Mouse (Mus musculus) forebrain, embryonic 14.5 days (tissue): ENCODE measurements around the gene Dut. TPM values are rescaled to one million over a fixed set of nuclear protein-coding genes. Genes with fewer than 3 reads are reported as not detected.

ENCODE experiments used
- ATAC-seq: fragments of 200-750 bp; cut with Nextera tagmentation; 2 replicates; pipeline ENCODE4 v1.8.0; 2017; ENCODE audit warnings: mild to moderate bottlenecking, moderate library complexity
- DNase-seq: peaks from one replicate; pipeline ENCODE4 v3.0.0-alpha.2; 2015; ENCODE audit warnings: low spot score
- H3K27ac ChIP-seq: fragments of 300-500 bp; sonication (generic); 2 replicates; pipeline ENCODE4 v1.5.1; 2014; ENCODE audit warnings: low read depth, mild to moderate bottlenecking, control low read depth, low read length, moderate library complexity
- H3K27me3 ChIP-seq: fragments of 300-500 bp; sonication (generic); replicated peaks from 2 replicates; pipeline ENCODE4 v1.6.1; 2014; ENCODE audit warnings: low read length, control low read depth, mixed read lengths; ENCODE audit not compliant: control insufficient read depth, insufficient read depth
- H3K36me3 ChIP-seq: fragments of 300-500 bp; sonication (generic); 2 replicates; pipeline ENCODE4 v1.6.1; 2014; ENCODE audit warnings: low read length, control low read depth; ENCODE audit not compliant: control insufficient read depth, insufficient read depth
- H3K4me1 ChIP-seq: fragments of 300-500 bp; sonication (generic); 2 replicates; pipeline ENCODE4 v1.6.1; 2014; ENCODE audit warnings: antibody characterized with exemption, low read length, control low read depth; ENCODE audit not compliant: control insufficient read depth, insufficient read depth
- H3K4me2 ChIP-seq: fragments of 300-500 bp; sonication (generic); 2 replicates; pipeline ENCODE4 v1.6.1; 2014; ENCODE audit warnings: mild to moderate bottlenecking, control low read depth, low read length
- H3K4me3 ChIP-seq: fragments of 300-500 bp; sonication (generic); 2 replicates; pipeline ENCODE4 v1.5.1; 2014; ENCODE audit warnings: low read depth, low read length, control low read depth
- H3K9ac ChIP-seq: fragments of 300-500 bp; sonication (generic); 2 replicates; pipeline ENCODE4 v1.6.1; 2014; ENCODE audit warnings: mild to moderate bottlenecking, low read length, control low read depth, moderate library complexity
- H3K9me3 ChIP-seq: fragments of 300-500 bp; sonication (generic); replicated peaks from 2 replicates; pipeline ENCODE4 v1.6.1; 2016; ENCODE audit warnings: low read length, control low read depth, mixed read lengths; ENCODE audit not compliant: control insufficient read depth
- WGBS: fragments of 180-500 bp; shearing (Covaris S2); extraction: QIAGEN DNeasy Blood & Tissue Kit; methylation state at CpG from one replicate; pipeline ENCODE4 v1.1.7; 2014; 5-methylcytosine and 5-hydroxymethylcytosine counted together
- polyA plus RNA-seq: library from polyadenylated mRNA; unstranded; fragments of >200 nt; fragmentation: Nextera tagmentation; extraction: Ambion mirVana; gene quantifications from 2 replicates; pipeline ENCODE4 v1.2.1, GENCODE M21; 2014

Gene Dut
- polyA plus RNA-seq, 1 experiment from 2014 or later, result 151 TPM

GRCm38 (mm10) chr2:125291101-125291500 is 44.1 kb downstream of the Dut start:
- H3K27me3 ChIP-seq, result no peaks in the 10 kb centered on the region
- no peak overlapping the region for H3K4me2 ChIP-seq
- ATAC-seq, result no peak
- no peaks in the 10 kb centered on the region for H3K9me3 ChIP-seq
- WGBS, result 92% methylated on average over 1 of the region's 1 CpGs
- H3K4me3 ChIP-seq, result no peak overlapping the region
- no peak overlapping the region for H3K27ac ChIP-seq
- H3K36me3 ChIP-seq, result no peaks in the 10 kb centered on the region
- H3K4me1 ChIP-seq, result 0 out of 2 replicates have a peak, but pooled peaks cover 2% of the 10 kb centered on the region
- no peak overlapping the region for H3K9ac ChIP-seq
- DNase-seq, result no peak

GRCm38 (mm10) chr2:125292616-125293015 is 45.6 kb downstream of the Dut start:
- 91% methylated on average over 7 of the region's 7 CpGs for WGBS
- DNase-seq (no peak), ATAC-seq (no peak)
- H3K27me3 ChIP-seq, result no peaks in the 10 kb centered on the region
- H3K9me3 ChIP-seq, result no peaks in the 10 kb centered on the region
- H3K4me2 ChIP-seq, result no peak overlapping the region
- no peak overlapping the region for H3K27ac ChIP-seq
- no peak overlapping the region for H3K9ac ChIP-seq
- no peak overlapping the region for H3K4me3 ChIP-seq
- no peaks in the 10 kb centered on the region for H3K36me3 ChIP-seq
- H3K4me1 ChIP-seq, result 0 out of 2 replicates have a peak, but pooled peaks cover 2% of the 10 kb centered on the region

- Histone ChIP-seq H3K27ac (no peak overlapping the region), H3K36me3 (no peaks in the 10 kb centered on the region), H3K9ac (no peak overlapping the region), H3K4me3 (no peak overlapping the region), H3K4me2 (no peak overlapping the region), H3K4me1 (0 out of 2 replicates have a peak, but pooled peaks cover 2% of the 10 kb centered on the region), H3K27me3 (no peaks in the 10 kb centered on the region), H3K9me3 (no peaks in the 10 kb centered on the region)
- WGBS, result 90% methylated on average over 5 of the region's 5 CpGs
- ATAC-seq (no peak), DNase-seq (no peak)
These were observed 47.0 kb downstream of the Dut start for GRCm38 (mm10) chr2:125293969-125294491.

GRCm38 (mm10) chr2:125295526-125295925 is 48.5 kb downstream of the Dut start:
- 0 out of 2 replicates have a peak, but pooled peaks cover 2% of the 10 kb centered on the region for H3K4me1 ChIP-seq
- no peaks in the 10 kb centered on the region for H3K36me3 ChIP-seq
- DNase-seq (no peak), ATAC-seq (no peak)
- H3K27me3 ChIP-seq, result no peaks in the 10 kb centered on the region
- H3K4me3 ChIP-seq, result no peak overlapping the region
- H3K27ac ChIP-seq, result no peak overlapping the region
- WGBS, result 91% methylated on average over 3 of the region's 3 CpGs
- no peak overlapping the region for H3K9ac ChIP-seq
- no peaks in the 10 kb centered on the region for H3K9me3 ChIP-seq
- H3K4me2 ChIP-seq, result no peak overlapping the region

GRCm38 (mm10) chr2:125298841-125299240 is 51.9 kb downstream of the Dut start:
- DNase-seq, result no peak
- H3K4me3 ChIP-seq, result no peak overlapping the region
- no peaks in the 10 kb centered on the region for H3K27me3 ChIP-seq
- H3K36me3 ChIP-seq, result peaks cover 7% of the 10 kb centered on the region; the same call in 1 of the 2 replicates
- no peak overlapping the region for H3K9ac ChIP-seq
- no peak overlapping the region for H3K4me2 ChIP-seq
- H3K9me3 ChIP-seq, result no peaks in the 10 kb centered on the region
- no peaks in the 10 kb centered on the region for H3K4me1 ChIP-seq
- no peak for ATAC-seq
- WGBS, result 91% methylated on average over 1 of the region's 1 CpGs
- no peak overlapping the region for H3K27ac ChIP-seq

GRCm38 (mm10) chr2:125301877-125302624 is 55.1 kb downstream of the Dut start:
- Histone ChIP-seq H3K4me1 (no peaks in the 10 kb centered on the region), H3K4me2 (no peak overlapping the region), H3K27me3 (no peaks in the 10 kb centered on the region), H3K36me3 (peaks cover 7% of the 10 kb centered on the region; the same call in 1 of the 2 replicates), H3K9ac (no peak overlapping the region), H3K9me3 (no peaks in the 10 kb centered on the region), H3K27ac (no peak overlapping the region), H3K4me3 (no peak overlapping the region)
- ATAC-seq (no peak), DNase-seq (peak; percentile 33)
- 55% methylated on average over 9 of the region's 9 CpGs for WGBS

- Histone ChIP-seq H3K27me3 (no peaks in the 10 kb centered on the region), H3K9me3 (no peaks in the 10 kb centered on the region), H3K4me3 (no peak overlapping the region), H3K27ac (no peak overlapping the region), H3K4me1 (no peaks in the 10 kb centered on the region), H3K36me3 (peaks cover 7% of the 10 kb centered on the region; the same call in 1 of the 2 replicates), H3K9ac (no peak overlapping the region), H3K4me2 (no peak overlapping the region)
- no peak for DNase-seq
- no peak for ATAC-seq
- WGBS, result 91% methylated on average over 8 of the region's 8 CpGs
These were observed 55.6 kb downstream of the Dut start for GRCm38 (mm10) chr2:125302625-125302924.

- DNase-seq (no peak), ATAC-seq (no peak)
- H3K4me1 ChIP-seq, result no peaks in the 10 kb centered on the region
- no peak overlapping the region for H3K4me3 ChIP-seq
- H3K9me3 ChIP-seq, result no peaks in the 10 kb centered on the region
- H3K27me3 ChIP-seq, result no peaks in the 10 kb centered on the region
- no peak overlapping the region for H3K9ac ChIP-seq
- H3K36me3 ChIP-seq, result peaks cover 12% of the 10 kb centered on the region
- no peak overlapping the region for H3K27ac ChIP-seq
- WGBS, result 81% methylated on average over 5 of the region's 5 CpGs
- H3K4me2 ChIP-seq, result no peak overlapping the region
These were observed 56.9 kb downstream of the Dut start for GRCm38 (mm10) chr2:125303764-125304384.

GRCm38 (mm10) chr2:125304746-125305145 is 57.8 kb downstream of the Dut start:
- no peak for DNase-seq

More at GRCm38 (mm10) chr2:125304746-125305145, 57.8 kb downstream of the Dut start:
- ATAC-seq, result no peak
- Histone ChIP-seq H3K9me3 (no peaks in the 10 kb centered on the region), H3K4me2 (no peak overlapping the region), H3K4me3 (no peak overlapping the region), H3K36me3 (peaks cover 21% of the 10 kb centered on the region), H3K27me3 (no peaks in the 10 kb centered on the region), H3K9ac (no peak overlapping the region), H3K27ac (no peak overlapping the region), H3K4me1 (no peaks in the 10 kb centered on the region)
- WGBS, result 86% methylated on average over 3 of the region's 3 CpGs
